Mouse (Mus musculus) neutrophil, adult 59 days (primary cell): ENCODE measurements around the gene Cend1. TPM values are rescaled to one million over a fixed set of nuclear protein-coding genes. Genes with fewer than 3 reads are reported as not detected.

Experiments
- total RNA-seq, 2 experiments: library from RNA; stranded (reverse); gene quantifications; 1 replicate in 1 of 2; 2 replicates in 1 of 2; pipeline ENCODE4 v1.2.4; 2023

Gene Cend1
- not detected for total RNA-seq

DNA sequence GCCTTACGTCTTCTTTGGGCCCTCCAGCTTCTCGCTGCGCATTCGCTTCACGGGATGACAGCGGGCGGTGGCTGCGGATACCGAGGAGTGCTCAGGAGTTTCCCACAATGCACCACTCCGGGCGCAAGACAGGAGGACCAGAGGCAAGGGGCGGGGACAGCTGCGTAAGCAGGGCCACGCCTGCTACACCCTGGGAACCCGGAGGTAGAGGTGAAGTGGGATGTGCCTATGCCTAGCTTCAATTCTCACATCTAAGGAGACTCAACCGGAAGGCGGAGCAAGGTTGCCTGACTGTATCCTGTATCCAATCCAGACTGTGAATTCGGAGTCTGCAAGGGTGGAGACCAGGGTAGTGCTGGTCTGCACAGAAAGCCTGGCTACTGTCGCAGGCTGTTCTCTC, at the start of gene Cend1:
Gene Cend1, minus strand, starts transcription at position 182 of the 400 bp plus-strand sequence.

GRCm38 (mm10) chr7:141475011-141475804, 45.9 kb upstream of the Cend1 start, which contains the start of the genes Polr2l and Tspan4:
Polr2l (minus strand) TSS chr7:141475132.
Tspan4 (plus strand) TSS chr7:141475240.

GRCm38 (mm10) chr7:141467230-141468030, 38.1 kb upstream of the Cend1 start, which contains the start of gene Cd151:
Cd151 (plus strand) TSS chr7:141467392.

DNA sequence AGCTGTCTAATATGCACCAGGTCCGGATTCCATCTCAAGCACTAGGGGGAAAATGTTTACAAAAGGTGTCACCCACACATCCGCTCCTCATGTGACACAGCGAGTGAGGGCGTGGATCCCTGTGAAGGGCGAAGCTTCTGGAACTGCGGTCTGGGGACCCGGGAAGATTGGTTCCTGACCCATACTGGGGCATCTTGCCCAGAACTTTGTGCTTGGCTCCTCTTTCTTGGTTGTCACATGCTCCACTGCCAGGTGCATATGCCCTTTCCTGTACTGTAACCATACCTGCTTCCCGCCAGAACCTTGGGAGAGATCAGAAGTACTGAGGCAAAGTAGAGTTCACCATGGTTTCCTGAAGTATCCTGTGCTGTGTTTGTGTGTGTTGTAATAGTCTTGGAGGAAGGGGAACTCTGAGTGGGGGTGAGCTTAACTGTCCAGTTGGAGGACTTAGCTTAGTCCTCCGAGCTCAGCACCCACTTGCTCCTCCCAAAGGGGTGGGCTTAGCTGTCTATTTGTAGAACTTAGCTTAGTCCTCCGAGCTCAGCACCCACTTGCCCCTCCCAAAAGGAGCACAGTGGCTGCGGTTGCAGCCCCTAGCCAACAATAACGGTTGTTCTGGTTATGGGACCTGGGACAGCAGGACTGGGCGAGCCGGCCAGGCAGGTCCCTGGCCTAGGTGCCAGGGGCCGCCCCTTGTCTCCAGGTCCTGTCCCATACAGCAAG, 31.3 kb upstream of the Cend1 start, which contains the start of gene Cracr2b:
Gene Cracr2b, plus strand, starts transcription at position 704 of the 723 bp plus-strand sequence.

DNA sequence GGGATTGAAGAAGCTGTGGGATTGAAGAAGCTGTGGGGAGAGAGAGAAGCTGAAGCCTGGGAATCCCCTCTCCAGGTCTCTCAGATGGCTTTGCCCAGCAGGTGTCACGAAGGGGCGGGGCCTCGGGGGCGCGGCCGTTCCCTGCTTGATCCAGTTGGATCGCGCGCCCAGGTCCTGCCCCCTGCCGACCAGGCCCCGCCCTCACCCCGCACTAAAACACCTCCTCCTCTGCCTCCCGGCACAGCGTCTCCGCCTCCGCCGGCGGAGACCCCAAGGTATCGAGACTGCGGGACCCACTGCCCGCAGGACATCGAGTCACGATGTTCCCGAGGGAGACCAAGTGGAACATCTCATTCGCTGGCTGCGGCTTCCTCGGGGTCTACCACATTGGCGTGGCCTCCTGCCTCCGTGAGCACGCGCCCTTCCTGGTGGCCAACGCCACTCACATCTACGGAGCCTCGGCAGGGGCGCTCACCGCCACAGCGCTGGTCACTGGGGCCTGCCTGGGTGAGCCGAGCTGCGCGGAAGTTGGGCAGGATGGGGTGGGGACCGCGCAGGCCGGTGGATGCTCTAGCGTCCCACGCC, 25.8 kb upstream of the Cend1 start, which contains the start of gene Pnpla2:
Gene Pnpla2, plus strand, starts transcription at position 232 of the 585 bp plus-strand sequence.

DNA sequence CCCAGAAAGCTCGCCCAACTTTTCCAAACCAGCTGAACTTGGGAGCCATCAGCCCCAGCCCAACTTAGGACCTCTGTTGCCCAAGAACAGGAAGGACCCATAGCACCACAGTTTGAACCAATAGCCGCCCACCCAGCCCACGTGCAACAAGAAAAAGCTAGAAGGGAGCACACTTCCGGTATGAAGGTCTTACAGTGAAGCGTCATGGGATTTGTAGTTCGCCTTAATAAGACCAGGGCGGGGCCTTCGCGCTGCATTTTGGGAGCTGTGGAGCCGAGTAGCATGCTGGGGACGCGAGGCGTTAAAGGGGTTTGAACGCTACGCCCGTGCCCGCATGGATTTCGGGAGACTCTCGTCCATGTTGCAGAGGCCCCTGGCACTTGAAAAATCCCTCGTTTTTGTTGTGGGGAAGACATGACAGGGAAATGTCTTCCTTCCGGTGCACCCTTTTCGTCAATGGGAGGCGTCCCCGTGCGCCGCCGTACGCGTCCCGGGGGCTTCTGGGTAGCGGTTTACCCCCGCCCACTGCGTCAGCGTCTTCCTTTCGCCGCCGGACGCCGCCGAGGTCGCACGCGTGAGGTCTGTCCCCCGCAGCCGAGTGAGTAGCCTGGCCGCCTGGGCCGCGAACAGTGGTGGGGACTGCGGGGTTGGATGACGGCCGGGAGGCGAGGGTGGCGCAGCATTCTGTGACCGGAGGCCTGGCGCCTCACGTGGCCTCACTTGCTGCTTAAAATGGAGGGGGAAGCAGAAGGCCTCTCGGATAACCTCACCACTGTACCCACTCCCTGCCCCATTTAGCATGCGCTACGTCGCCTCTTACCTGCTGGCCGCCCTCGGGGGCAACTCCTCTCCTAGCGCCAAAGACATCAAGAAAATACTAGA, 18.1 kb upstream of the Cend1 start, which contains the start of gene Rplp2:
Gene Rplp2, plus strand, starts transcription at position 261 of the 882 bp plus-strand sequence.

GRCm38 (mm10) chr7:141443828-141444237, 14.5 kb upstream of the Cend1 start, which contains the start of gene Pidd1:
Pidd1 (minus strand) TSS chr7:141444025.

DNA sequence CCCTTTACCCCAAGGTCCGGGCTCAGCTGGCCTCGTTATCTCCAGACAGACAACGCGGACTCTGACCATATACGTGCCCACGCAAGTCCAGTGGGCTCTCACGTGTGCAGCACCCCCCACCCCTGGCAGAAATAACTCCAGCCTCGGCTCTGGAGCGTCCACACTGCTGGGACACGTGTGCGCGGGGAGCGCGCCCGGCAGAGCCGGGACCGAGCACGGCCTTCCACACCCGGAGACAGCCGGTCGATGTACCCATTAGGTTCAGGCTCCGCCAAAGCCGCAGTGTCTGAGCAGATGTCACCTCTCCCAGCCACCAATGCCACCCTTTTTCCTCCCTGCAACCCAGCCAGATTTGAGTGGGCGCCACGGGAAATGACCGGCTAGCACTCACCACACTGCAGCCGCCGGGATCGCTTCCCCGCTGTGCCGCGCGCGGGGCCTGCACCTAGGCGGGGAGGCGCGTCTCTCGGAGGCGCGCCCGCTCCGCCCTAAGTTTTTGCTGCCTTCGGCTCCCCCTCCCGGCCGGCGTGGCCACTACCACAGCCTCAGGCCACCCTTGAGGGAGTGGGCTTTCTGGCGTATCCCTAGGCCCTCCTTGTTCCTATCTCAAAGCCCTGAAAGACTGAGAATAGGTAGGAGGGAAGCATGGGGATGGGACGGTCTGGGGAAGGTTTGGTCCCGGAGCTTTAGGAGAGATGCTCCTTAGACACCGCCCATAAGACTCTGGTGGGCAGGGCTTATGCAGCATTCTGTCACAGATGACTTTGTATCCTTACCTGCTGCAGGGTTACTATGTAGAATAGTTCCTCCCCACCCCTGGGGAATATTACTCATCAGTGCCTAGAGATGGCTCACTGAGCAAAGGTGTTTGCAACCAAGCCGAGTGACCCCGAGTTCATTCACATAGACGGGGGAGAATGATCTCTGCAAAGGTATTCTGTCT, 8.2 kb upstream of the Cend1 start, which contains the start of gene Slc25a22:
Gene Slc25a22, minus strand, starts transcription at position 715 of the 943 bp plus-strand sequence.

GRCm38 (mm10) chr7:141413809-141414584, 15.3 kb downstream of the Cend1 start, which contains the start of gene Gatd1:
Gatd1 (minus strand) TSS chr7:141414136.

DNA sequence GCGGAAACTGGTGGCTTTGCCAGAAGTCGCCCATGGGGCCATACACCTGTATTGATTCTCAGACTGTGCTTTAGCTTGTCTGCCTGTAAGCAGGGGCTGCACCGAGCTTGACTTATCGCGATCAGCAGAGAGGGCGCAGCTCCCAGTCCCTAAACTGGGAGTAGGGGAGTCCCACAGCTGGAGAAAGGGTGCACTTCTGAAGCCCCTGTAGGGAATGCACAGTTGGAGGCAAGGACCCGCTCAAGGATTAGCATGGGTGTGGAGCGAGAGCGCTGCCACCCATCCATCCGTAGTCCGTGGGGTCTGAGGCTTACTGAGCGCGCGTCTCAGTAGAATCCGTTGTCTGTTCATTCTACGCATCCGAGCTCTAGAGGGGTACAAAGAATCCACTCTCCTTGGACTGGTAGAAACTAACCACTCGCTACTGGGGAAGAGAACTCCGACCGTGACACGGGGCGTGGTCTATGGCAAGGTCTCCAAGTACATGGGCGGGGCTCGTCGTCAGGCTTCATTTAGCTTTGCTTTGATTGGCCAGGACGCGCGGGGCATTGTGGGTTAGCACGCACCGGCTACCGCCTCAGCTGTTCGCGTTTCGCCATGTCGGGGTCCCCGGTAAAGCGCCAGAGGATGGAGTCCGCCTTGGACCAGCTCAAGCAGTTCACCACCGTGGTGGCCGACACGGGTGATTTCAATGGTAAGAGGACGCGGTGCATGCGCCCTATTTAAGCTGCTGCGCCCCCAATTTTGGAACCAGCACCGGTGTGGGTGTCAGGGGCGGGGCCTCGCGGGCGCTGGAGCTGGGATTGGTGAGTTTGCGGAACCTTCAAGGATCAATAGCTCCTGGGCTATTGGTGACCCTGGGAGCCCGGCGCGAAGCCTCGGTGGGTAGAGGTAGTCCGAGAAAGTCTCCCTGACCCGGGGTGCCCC, 37.4 kb downstream of the Cend1 start, which contains the start of gene Taldo1:
Gene Taldo1, plus strand, starts transcription at position 575 of the 927 bp plus-strand sequence.

Other genes starting within 250 kb of the Cend1 start
- 10 to 100 TPM; 30.0 to 30.9 TPM for gene Hras, start 235.5 kb downstream of the Cend1 start, total RNA-seq
- gene Lrrc56, start 235.3 kb downstream of the Cend1 start, total RNA-seq: 1 to 10 TPM; 3.8 to 5.6 TPM
- gene Lmntd2, start 215.4 kb downstream of the Cend1 start, total RNA-seq: under 1 TPM; 0.18 to 0.22 TPM
- 1 to 10 TPM; 4.0 to 5.0 TPM for gene Rassf7, start 213.6 kb downstream of the Cend1 start, total RNA-seq
- 10 to 100 TPM; 77.4 to 85.4 TPM for gene Phrf1, start 200.7 kb downstream of the Cend1 start, total RNA-seq
- gene Irf7, start 163.0 kb downstream of the Cend1 start, total RNA-seq: 10 to 100 TPM; 27.7 to 35.2 TPM
- gene Cdhr5, start 152.7 kb downstream of the Cend1 start, total RNA-seq: not detected
- not detected for gene Sct, start 150.4 kb downstream of the Cend1 start, total RNA-seq
- gene Drd4, start 137.5 kb downstream of the Cend1 start, total RNA-seq: not detected
- gene Deaf1, start 101.8 kb downstream of the Cend1 start, total RNA-seq: 10 to 100 TPM; 29.1 to 29.5 TPM
- 10 to 100 TPM in 1 of 2 experiments, 1 to 10 TPM in 1; 9.5 to 10.8 TPM for gene Tmem80, start 101.8 kb downstream of the Cend1 start, total RNA-seq
- under 1 TPM in 1 of 2 experiments, not detected in 1; 0.78 TPM for gene Eps8l2, start 90.6 kb downstream of the Cend1 start, total RNA-seq
- 100 to 1,000 TPM; 737 to 741 TPM for gene Taldo1, start 37.3 kb downstream of the Cend1 start, total RNA-seq
- 10 to 100 TPM; 19.7 to 19.9 TPM for gene Gatd1, start 15.4 kb downstream of the Cend1 start, total RNA-seq
- gene Slc25a22, start 8.4 kb upstream of the Cend1 start, total RNA-seq: 10 to 100 TPM; 14.0 to 16.2 TPM
- 10 to 100 TPM in 1 of 2 experiments, 1 to 10 TPM in 1; 8.2 to 10.7 TPM for gene Pidd1, start 14.5 kb upstream of the Cend1 start, total RNA-seq
- gene Rplp2, start 17.9 kb upstream of the Cend1 start, total RNA-seq: 100 to 1,000 TPM; 666 to 909 TPM
- 100 to 1,000 TPM in 1 of 2 experiments, 10 to 100 TPM in 1; 90.8 to 112 TPM for gene Pnpla2, start 25.7 kb upstream of the Cend1 start, total RNA-seq
- gene Cracr2b, start 31.6 kb upstream of the Cend1 start, total RNA-seq: 1 to 10 TPM; 4.0 to 9.5 TPM
- 10 to 100 TPM; 12.0 to 15.6 TPM for gene Cd151, start 37.9 kb upstream of the Cend1 start, total RNA-seq
- 10 to 100 TPM in 1 of 2 experiments, 1 to 10 TPM in 1; 8.9 to 11.4 TPM for gene Polr2l, start 45.6 kb upstream of the Cend1 start, total RNA-seq
- gene Tspan4, start 45.7 kb upstream of the Cend1 start, total RNA-seq: 1 to 10 TPM; 2.2 to 3.7 TPM
- 10 to 100 TPM; 14.7 to 26.4 TPM for gene Chid1, start 110.4 kb upstream of the Cend1 start, total RNA-seq
- gene Ap2a2, start 132.7 kb upstream of the Cend1 start, total RNA-seq: 10 to 100 TPM; 89.6 to 89.9 TPM
- under 1 TPM; 0.11 to 0.53 TPM for gene Muc6, start 225.8 kb upstream of the Cend1 start, total RNA-seq